Mouse (Mus musculus) frontal cortex, postnatal 14 days (tissue): Measurements from ENCODE around the gene Gm4450.
A peak's percentile ranks its signal among the peaks of the same experiment; 100 is the strongest.
"Not testable (repeated sequence)": the region's sequence is repeated elsewhere in the genome, so short reads cannot be mapped to it uniquely, and the experiment has no call there.

Source experiments
- DNase-seq, 2 experiments: peaks; one replicate each; pipeline ENCODE4 v3.0.0; 2022; ENCODE audit warnings: low spot score in 2 of 2

Gm4450 gene

DNA sequence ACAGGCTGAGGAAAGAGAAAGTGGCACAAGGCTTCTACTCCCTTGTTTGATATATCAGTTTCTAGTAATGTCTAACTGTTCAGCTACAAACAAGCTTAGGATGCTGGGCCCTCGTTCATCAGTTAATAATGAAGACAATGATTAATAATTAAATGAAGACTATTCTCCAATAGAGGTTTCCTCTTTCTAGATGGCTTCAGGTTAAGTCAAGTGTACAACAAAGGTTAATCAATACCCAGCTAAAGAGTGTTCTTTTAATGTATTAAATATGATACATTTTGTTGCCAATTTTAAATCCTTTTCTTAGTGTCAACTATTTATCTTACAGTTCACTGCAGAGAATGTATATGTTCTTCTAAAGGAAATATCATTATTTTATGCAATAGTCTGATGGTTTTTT is at the start of gene Gm4450:
Gm4450 (minus strand) TSS at position 101 of the 400 bp plus-strand sequence.
- DNase-seq: not testable (repeated sequence)

DNA sequence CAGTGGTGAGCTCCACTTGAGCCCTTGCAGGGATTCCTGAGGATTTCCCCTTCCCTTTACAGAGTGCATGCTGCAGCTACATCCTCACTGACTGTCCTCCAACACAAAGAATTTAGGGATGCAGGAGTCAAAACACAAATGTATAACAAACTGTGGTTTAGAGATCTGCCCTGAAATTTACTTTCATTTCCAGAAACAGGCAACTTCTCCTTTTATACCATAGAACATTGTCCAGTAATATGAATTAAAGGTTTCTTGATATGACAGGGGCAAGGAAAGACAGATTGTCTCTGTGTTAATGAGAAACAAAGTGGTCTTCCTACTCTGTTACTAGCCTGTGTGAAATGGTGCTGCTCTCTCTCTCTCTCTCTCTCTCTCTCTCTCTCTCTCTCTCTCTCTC is 40.5 kb upstream of the Gm4450 start:
- not testable (repeated sequence) for DNase-seq

GRCm38 (mm10) chr3:98496762-98497161 is 39.8 kb upstream of the Gm4450 start:
- DNase-seq: not testable (repeated sequence)

DNA sequence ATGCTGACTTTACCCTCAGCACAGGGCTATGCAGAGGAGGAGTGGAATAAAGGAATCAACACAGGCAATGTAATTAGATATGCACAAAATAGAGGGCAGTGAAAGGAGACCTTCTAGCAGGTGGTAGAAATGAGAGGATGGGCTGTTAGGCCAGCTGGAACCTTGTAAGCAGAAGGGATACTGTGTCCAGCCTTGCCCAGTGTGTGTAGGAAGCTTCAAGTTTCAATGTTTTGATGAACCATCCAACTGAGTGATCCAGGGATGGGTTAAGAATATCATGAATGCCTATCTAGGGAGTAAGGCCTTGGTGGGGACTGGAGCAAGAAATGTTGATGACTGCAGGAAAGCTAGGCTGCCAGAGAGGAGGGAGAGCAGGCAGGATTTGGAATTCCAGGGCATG is 38.1 kb upstream of the Gm4450 start:
- not testable (repeated sequence) for DNase-seq

- not testable (repeated sequence) for DNase-seq
Observed at GRCm38 (mm10) chr3:98494184-98494583, 37.3 kb upstream of the Gm4450 start.

DNA sequence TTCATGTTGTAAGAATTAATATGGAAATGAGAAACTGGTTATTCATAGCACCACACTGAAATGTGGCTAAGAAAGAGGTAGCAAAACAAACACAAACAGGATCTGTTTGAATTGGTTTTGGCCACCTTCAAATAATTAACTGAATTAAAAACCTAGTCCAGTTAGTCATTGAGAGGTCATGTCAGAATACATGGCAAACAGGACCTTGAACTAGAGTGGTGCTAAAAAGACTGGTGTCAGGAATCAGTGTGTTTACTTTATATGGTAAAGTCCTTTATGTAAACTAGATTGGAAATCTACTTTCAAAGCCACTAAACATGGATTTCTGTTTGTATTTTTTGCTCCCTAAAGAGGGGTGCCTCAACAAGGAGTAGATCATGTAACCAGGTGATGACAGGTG is 14.6 kb upstream of the Gm4450 start:
- not testable (repeated sequence) for DNase-seq

DNA sequence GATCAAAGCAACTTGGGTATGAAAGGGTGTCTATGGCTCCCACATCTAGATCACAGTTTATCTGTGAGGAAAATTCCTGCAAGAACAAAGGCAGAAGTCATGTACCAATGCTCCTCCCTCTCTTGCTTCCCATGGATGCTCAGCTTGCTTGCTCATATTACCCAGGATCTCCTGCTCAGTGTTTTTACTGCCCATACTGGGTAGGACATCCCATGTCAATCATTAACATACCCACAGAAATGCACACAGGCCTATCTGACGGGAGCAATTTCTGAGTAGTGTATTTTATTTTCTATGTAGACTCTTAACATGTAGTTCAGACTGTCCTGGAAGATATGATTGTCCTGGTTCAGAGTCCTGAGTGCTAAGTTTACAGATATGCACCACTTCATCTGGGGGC is 14.1 kb upstream of the Gm4450 start:
- DNase-seq: not testable (repeated sequence)

DNA sequence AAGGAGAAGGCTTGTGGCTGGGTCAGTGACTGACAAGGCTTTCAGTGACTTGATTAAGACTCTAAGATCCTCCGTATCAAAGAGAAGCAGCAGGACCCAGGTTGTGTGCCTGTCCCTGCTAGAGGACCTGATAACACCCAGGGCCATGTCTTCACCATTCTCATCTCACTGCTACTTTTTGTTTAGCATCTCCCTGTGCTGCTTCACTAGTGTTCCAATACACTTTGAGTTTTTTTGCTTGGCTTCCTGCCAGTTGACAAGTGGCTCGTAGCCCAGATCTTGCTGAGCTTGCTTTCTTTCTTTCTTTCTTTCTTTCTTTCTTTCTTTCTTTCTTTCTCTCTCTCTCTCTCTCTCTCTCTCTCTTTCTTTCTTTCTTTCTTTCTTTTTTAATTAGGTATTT is 12.4 kb upstream of the Gm4450 start:
- DNase-seq: not testable (repeated sequence)

GRCm38 (mm10) chr3:98453786-98454185 is 3.1 kb downstream of the Gm4450 start:
- not testable (repeated sequence) for DNase-seq

- not testable (repeated sequence) for DNase-seq
Observed at GRCm38 (mm10) chr3:98443924-98444323, 13.0 kb downstream of the Gm4450 start.

GRCm38 (mm10) chr3:98443149-98443779 is 13.7 kb downstream of the Gm4450 start:
- DNase-seq: not testable (repeated sequence)

- not testable (repeated sequence) for DNase-seq
Observed at GRCm38 (mm10) chr3:98442245-98442644, 14.7 kb downstream of the Gm4450 start.

GRCm38 (mm10) chr3:98435030-98435429 is 21.9 kb downstream of the Gm4450 start:
- no peak for DNase-seq

DNA sequence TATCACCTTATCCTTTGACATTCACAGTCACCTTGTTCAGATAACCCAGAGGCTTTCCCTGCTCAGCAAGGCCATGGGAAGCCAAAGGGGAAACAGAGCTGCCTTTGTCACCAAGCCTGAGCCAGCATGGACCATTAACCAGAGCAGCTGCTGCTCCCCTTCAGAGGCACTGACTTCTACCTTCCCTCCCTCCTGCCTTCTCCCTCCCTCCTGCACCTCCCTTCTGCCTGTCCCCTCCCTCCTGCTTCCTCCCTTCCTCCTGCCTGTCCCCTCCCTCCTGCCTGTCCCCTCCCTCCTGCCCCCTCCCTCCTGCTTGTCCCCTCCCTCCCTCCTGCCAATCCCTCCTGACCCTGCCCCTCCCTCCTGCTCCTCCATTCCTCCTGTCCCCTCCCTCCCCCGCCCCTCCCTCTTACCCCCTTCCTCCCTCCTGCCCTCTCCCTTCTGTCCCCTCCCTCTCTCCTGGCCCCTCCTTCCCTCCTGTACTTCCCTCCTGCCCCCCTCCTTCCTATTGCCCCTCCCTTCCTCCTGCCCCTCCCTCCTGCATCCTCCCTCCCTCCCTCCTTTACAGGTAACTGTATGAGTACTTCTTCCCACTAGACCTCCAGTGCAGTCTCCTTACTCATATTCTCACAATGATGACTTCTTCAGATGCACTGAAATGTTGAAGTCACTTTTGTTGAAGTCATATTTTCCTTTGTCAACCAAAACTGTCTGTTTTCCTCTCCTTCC is 22.7 kb downstream of the Gm4450 start:
- DNase-seq: no peak

- DNase-seq: no peak
Observed at GRCm38 (mm10) chr3:98428928-98429525, 27.9 kb downstream of the Gm4450 start.

GRCm38 (mm10) chr3:98428449-98428775 is 28.5 kb downstream of the Gm4450 start:
- DNase-seq: no peak

DNA sequence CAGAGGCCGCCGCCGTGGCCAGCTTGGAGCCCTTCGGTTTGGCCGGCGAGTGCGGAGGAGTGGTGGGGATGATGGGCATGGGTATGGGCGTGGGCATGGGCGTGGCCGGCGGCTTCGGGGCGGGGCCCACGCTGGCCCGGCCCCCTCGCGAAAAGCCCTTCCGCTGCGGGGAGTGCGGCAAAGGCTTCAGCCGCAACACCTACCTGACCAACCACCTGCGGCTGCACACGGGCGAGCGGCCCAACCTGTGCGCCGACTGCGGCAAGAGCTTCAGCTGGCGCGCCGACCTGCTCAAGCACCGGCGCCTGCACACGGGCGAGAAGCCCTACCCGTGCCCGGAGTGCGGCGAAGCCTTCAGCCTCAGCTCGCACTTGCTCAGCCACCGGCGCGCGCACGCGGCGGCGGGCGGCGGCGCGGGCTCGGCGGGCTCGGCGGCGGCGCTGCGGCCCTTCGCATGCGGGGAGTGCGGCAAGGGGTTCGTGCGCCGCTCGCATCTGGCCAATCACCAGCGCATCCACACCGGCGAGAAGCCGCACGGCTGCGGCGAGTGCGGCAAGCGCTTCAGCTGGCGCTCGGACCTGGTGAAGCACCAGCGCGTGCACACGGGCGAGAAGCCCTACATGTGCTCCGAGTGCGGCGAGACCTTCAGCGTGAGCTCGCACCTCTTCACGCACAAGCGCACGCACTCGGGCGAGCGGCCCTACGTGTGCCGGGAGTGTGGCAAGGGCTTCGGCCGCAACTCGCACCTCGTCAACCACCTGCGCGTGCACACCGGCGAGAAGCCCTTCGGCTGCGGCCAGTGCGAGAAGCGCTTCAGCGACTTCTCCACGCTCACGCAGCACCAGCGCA is 29.1 kb downstream of the Gm4450 start:
- DNase-seq: peak; percentile 58 to 68

- no peak for DNase-seq
Observed at GRCm38 (mm10) chr3:98427260-98427599, 29.7 kb downstream of the Gm4450 start.

- DNase-seq: no peak
Observed at GRCm38 (mm10) chr3:98426749-98427148, 30.2 kb downstream of the Gm4450 start.

- DNase-seq: no peak
Observed at GRCm38 (mm10) chr3:98422926-98423325, 34.0 kb downstream of the Gm4450 start.

DNA sequence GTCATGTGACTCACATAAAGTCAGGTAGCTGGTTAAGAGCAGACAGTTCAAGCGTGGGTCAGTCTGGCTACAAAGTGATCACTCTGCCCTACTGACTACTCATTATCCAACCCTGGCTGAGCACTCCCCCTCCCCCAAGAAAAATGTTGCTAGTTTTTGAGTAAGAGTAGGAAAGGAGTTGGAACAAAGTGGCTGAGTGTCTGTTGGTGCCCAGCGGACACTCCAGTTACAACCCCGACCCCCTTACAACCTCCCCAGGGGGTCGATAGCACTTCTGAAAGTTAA is 37.2 kb downstream of the Gm4450 start:
- no peak for DNase-seq

- DNase-seq: no peak
Observed at GRCm38 (mm10) chr3:98418991-98419785, 37.7 kb downstream of the Gm4450 start.
